Mouse (Mus musculus): ENCODE data around the gene Nt5c3b.
A peak's percentile ranks its signal among the peaks of the same experiment; 100 is the strongest.

Nt5c3b gene

GRCm38 (mm10) chr11:100441797-100442196 lies at the start of gene Nt5c3b, which contains the start of gene Klhl10:
Gene Nt5c3b (minus strand): TSS chr11:100441808.
Gene Klhl10 (plus strand): TSS chr11:100441917.
- no peak for DNase-seq (ENCODE audit: low spot score)

- peak; percentile 18 for DNase-seq (ENCODE audit: low spot score)
Observed at GRCm38 (mm10) chr11:100490951-100491350, 49.3 kb upstream of the Nt5c3b start.

GRCm38 (mm10) chr11:100485801-100486538 lies 44.4 kb upstream of the Nt5c3b start:
- DNase-seq (ENCODE audit: low spot score): peak; percentile 69

GRCm38 (mm10) chr11:100484461-100484860 lies 42.9 kb upstream of the Nt5c3b start:
- DNase-seq (ENCODE audit: low spot score): no peak

- no peak for DNase-seq (ENCODE audit: low spot score)
Observed at GRCm38 (mm10) chr11:100479152-100479551, 37.5 kb upstream of the Nt5c3b start.

GRCm38 (mm10) chr11:100476281-100476680 lies 34.7 kb upstream of the Nt5c3b start:
- no peak for DNase-seq (ENCODE audit: low spot score)

- no peak for DNase-seq (ENCODE audit: low spot score)
Observed at GRCm38 (mm10) chr11:100472935-100473295, 31.3 kb upstream of the Nt5c3b start.

- DNase-seq (ENCODE audit: low spot score): peak; percentile 97
Observed at GRCm38 (mm10) chr11:100472197-100472934, 30.8 kb upstream of the Nt5c3b start, which contains the start of gene Klhl11. Gene Klhl11 (minus strand): TSS chr11:100472741.

- DNase-seq (ENCODE audit: low spot score): peak; percentile 17
Observed at GRCm38 (mm10) chr11:100471352-100472196, 30.0 kb upstream of the Nt5c3b start.

GRCm38 (mm10) chr11:100465833-100466232 lies 24.2 kb upstream of the Nt5c3b start:
- no peak for DNase-seq (ENCODE audit: low spot score)

GRCm38 (mm10) chr11:100465229-100465792 lies 23.7 kb upstream of the Nt5c3b start:
- no peak for DNase-seq (ENCODE audit: low spot score)

GRCm38 (mm10) chr11:100462699-100463098 lies 21.1 kb upstream of the Nt5c3b start:
- no peak for DNase-seq (ENCODE audit: low spot score)

GRCm38 (mm10) chr11:100457711-100458110 lies 16.1 kb upstream of the Nt5c3b start:
- DNase-seq (ENCODE audit: low spot score): no peak

- DNase-seq (ENCODE audit: low spot score): no peak
Observed at GRCm38 (mm10) chr11:100457247-100457646, 15.6 kb upstream of the Nt5c3b start.

GRCm38 (mm10) chr11:100442625-100443024 lies 1.0 kb upstream of the Nt5c3b start:
- no peak for DNase-seq (ENCODE audit: low spot score)

GRCm38 (mm10) chr11:100440691-100441522 lies 701 bp downstream of the Nt5c3b start:
- DNase-seq (ENCODE audit: low spot score): peak; percentile 87

- no peak for DNase-seq (ENCODE audit: low spot score)
Observed at GRCm38 (mm10) chr11:100437901-100438300, 3.7 kb downstream of the Nt5c3b start.

GRCm38 (mm10) chr11:100435678-100436246 lies 5.8 kb downstream of the Nt5c3b start:
- no peak for DNase-seq (ENCODE audit: low spot score)

- DNase-seq (ENCODE audit: low spot score): no peak
Observed at GRCm38 (mm10) chr11:100432002-100432401, 9.6 kb downstream of the Nt5c3b start.

GRCm38 (mm10) chr11:100430052-100430451 lies 11.6 kb downstream of the Nt5c3b start:
- no peak for DNase-seq (ENCODE audit: low spot score)
